Mouse (Mus musculus) liver, adult 2 months (tissue): ENCODE measurements at regions not wholly inside any gene's neighbourhood (a gene's known extent, or its start where the extent isn't known, plus 50 kb on each side); places are given as distances from the start of the nearest gene placed in this dataset.

ENCODE experiments used
- DNase-seq: peaks from one replicate; pipeline ENCODE4 v3.0.0-alpha.2; 2011; ENCODE audit warnings: low read depth, low spot score; ENCODE audit errors: extremely low read depth
- H3K27ac ChIP-seq: fragments of 200-500 bp; replicated peaks from 2 replicates; pipeline ENCODE4 v1.5.1; 2012; ENCODE audit warnings: low read depth, mild to moderate bottlenecking, control low read depth, inconsistent platforms, low read length; ENCODE audit not compliant: insufficient read depth
- H3K27me3 ChIP-seq: fragments of 200-500 bp; 2 replicates; pipeline ENCODE4 v1.6.1; 2012; ENCODE audit warnings: mild to moderate bottlenecking, moderate library complexity, low read length, inconsistent platforms; ENCODE audit not compliant: control insufficient read depth, insufficient read depth
- H3K36me3 ChIP-seq: fragments of 200-500 bp; 2 replicates; pipeline ENCODE4 v1.6.1; 2012; ENCODE audit warnings: low read length, inconsistent platforms; ENCODE audit not compliant: control insufficient read depth, insufficient read depth
- H3K4me1 ChIP-seq: fragments of 200-500 bp; 2 replicates; pipeline ENCODE4 v1.6.1; 2011; ENCODE audit warnings: low read length; ENCODE audit not compliant: control insufficient read depth, insufficient read depth
- H3K4me3 ChIP-seq: fragments of 200-500 bp; 2 replicates; pipeline ENCODE4 v1.5.1; 2011; ENCODE audit warnings: low read depth, mild to moderate bottlenecking, control low read depth, low read length, moderate library complexity; ENCODE audit not compliant: insufficient read depth
- H3K79me2 ChIP-seq: fragments of 200-500 bp; 2 replicates; pipeline ENCODE4 v1.6.1; 2012; ENCODE audit warnings: inconsistent platforms, mild to moderate bottlenecking, low read length, moderate library complexity; ENCODE audit not compliant: control insufficient read depth, insufficient read depth
- H3K9ac ChIP-seq: fragments of 200-500 bp; 2 replicates; pipeline ENCODE4 v1.6.1; 2012; ENCODE audit warnings: low read depth, mild to moderate bottlenecking, control low read depth, inconsistent platforms, low read length
- CTCF ChIP-seq: fragments of 200-500 bp; IDR thresholded peaks from 2 replicates; pipeline ENCODE4 v1.5.1; 2011; ENCODE audit warnings: low read depth, low read length, control low read depth
- POLR2A ChIP-seq: fragments of 200-500 bp; IDR thresholded peaks from 2 replicates; pipeline ENCODE4 v1.6.1; 2011; ENCODE audit warnings: low read length, control low read depth; ENCODE audit not compliant: insufficient read depth; ENCODE audit errors: extremely low read depth
- WGBS: fragments of 180-500 bp; shearing (Covaris S2); methylation state at CpG from one replicate; pipeline ENCODE4 v1.1.7; 2018; 5-methylcytosine and 5-hydroxymethylcytosine counted together

GRCm38 (mm10) chr1:42474831-42475230 lies 220.7 kb upstream of the Pou3f3 start:
- 100% methylated on average over 1 of the region's 1 CpGs for WGBS
- DNase-seq = no peak
- Histone ChIP-seq H3K4me1 (0 out of 2 replicates have a peak, but pooled peaks cover 2% of the 10 kb centered on the region), H3K27ac (no peak overlapping the region), H3K36me3 (no peaks in the 10 kb centered on the region), H3K9ac (no peak overlapping the region), H3K27me3 (no peaks in the 10 kb centered on the region), H3K4me3 (no peak overlapping the region), H3K79me2 (no peaks in the 10 kb centered on the region)
- TF ChIP-seq CTCF (no peak), POLR2A (no peak)

DNA sequence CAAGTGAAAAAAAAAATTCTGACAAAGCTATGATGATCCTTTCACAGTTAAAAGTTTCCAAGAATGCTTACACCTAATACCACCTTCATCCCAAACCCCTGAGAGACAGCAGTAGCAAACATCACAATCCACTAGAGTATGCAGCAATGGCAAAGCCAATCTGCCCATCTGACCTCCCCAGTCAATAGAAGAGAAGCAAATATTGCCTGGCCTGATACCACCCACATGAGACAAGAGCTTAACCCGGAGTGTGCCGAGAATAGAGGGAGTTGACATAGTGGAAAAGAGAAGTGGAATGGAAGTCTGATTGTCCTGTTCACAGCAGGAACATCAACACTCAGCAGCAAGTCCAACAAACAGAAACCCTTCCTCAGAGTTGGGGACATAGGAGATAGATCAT lies 219.9 kb upstream of the Pou3f3 start:
- Histone ChIP-seq H3K27ac (no peak overlapping the region), H3K4me1 (0 out of 2 replicates have a peak, but pooled peaks cover 2% of the 10 kb centered on the region), H3K79me2 (no peaks in the 10 kb centered on the region), H3K4me3 (no peak overlapping the region), H3K27me3 (no peaks in the 10 kb centered on the region), H3K9ac (no peak overlapping the region), H3K36me3 (no peaks in the 10 kb centered on the region)
- TF ChIP-seq POLR2A (no peak), CTCF (no peak)
- 27% methylated on average over 2 of the region's 2 CpGs for WGBS
- no peak for DNase-seq

DNA sequence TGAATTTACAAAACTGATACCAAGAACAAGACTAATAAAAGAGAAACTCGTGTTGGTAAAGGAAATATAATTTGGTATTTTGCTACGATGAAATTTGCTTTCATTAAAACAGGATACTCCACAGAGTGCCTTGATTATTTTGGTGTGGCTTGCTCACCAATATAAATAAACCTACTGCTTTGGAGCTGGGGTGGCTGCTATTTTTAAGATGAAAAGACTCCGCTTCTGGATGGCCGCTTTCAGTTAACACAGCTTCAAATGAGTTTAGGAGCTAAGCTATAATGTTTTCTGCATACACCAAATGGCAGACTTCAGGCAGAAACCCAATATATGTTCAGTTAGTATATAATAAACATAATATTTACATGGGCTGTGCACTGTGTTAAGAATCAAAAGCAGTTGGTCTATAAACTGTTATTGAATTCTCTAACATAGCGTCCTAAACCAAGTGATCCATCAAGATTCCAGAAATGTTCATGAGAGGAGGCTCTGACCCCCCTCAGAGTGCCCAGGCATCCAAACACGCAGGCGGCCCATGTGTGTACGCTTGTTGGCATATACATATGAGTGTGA lies 215.1 kb upstream of the Pou3f3 start:
- TF ChIP-seq POLR2A (no peak), CTCF (no peak)
- Histone ChIP-seq H3K9ac (no peak overlapping the region), H3K4me1 (no peaks in the 10 kb centered on the region), H3K27ac (no peak overlapping the region), H3K79me2 (no peaks in the 10 kb centered on the region), H3K4me3 (no peak overlapping the region), H3K36me3 (no peaks in the 10 kb centered on the region), H3K27me3 (no peaks in the 10 kb centered on the region)
- WGBS = 88% methylated on average over 8 of the region's 8 CpGs
- no peak for DNase-seq

DNA sequence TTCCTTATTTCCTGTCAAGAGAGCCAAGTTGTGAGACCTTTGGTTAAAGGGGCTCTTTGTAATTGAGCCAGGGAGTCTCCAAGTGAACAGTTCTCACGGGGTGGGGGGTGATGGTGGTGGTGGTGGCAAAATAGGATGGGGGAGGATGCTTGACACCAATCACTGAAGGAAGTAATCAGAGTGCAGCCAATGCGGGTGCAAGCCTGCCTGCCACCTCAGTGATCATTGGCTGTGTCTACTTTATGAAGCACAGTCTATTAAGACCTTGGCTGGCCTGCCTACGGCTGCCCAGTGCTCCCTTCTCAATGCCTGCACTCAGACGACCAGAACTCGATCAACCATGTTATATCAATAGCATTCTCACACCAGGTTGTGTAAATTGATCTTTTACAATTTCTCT lies 206.0 kb upstream of the Pou3f3 start:
- TF ChIP-seq POLR2A = no peak
- TF ChIP-seq CTCF = no peak
- Histone ChIP-seq H3K79me2 (no peaks in the 10 kb centered on the region), H3K9ac (no peak overlapping the region), H3K4me1 (no peaks in the 10 kb centered on the region), H3K27ac (no peak overlapping the region), H3K4me3 (no peak overlapping the region), H3K36me3 (no peaks in the 10 kb centered on the region), H3K27me3 (no peaks in the 10 kb centered on the region)
- DNase-seq = no peak
- 57% methylated on average over 5 of the region's 5 CpGs for WGBS

DNA sequence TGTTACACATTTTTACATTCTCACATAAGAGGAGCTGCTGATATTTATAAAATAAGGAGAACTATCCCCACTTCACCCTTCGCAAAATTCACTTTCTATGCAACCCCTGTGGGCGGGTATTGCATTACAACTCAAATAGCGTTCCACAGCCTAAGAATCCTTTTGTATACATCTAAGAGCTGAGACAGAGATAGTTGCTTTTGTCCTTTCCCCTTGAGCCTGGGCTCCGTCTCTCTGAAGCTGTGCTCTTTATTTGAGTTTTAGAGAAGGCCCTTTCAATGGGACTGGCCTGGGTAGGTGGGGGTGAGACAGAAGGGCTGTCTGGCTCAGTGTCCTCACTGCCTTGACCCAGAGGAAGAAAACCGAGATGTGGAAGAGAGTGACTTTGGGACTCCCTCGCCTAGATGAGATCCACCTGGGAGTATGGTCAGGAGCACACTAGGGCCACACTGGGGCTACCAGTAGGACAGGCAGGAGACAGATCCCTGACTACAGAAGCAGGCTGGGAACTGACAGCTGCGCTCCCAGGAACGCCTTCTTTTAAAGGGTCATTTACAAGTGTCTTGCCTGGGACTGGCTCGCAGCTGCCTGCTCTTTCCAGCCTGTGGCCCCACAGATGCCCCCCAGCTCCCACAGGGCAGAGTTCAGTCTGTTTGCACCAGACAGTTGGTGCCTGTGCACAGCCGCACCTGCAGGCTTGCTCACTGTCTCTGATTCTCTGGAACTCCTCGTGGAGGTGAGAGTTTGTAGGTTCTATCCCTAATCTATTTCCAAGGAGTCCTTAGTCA lies 204.5 kb upstream of the Pou3f3 start:
- DNase-seq = no peak

More for the DNA sequence above, 204.5 kb upstream of the Pou3f3 start:
- no peak overlapping the region for H3K9ac ChIP-seq
- H3K4me1 ChIP-seq = no peaks in the 10 kb centered on the region
- H3K79me2 ChIP-seq = no peaks in the 10 kb centered on the region
- no peak overlapping the region for H3K4me3 ChIP-seq
- 49% methylated on average over 11 of the region's 11 CpGs for WGBS
- H3K27ac ChIP-seq = no peak overlapping the region
- no peak for TF ChIP-seq POLR2A
- TF ChIP-seq CTCF = no peak
- no peaks in the 10 kb centered on the region for H3K36me3 ChIP-seq
- no peaks in the 10 kb centered on the region for H3K27me3 ChIP-seq
